Mouse (Mus musculus) adrenal gland, adult 10 weeks (tissue): ENCODE data around the gene Rdh8. TPM values are rescaled to one million over a fixed set of nuclear protein-coding genes. Genes with fewer than 3 reads are reported as not detected.

ENCODE experiments used
- polyA plus RNA-seq: library from polyadenylated mRNA; stranded (reverse); fragments of 350-450 nt; fragmentation: Illumina TruSeq; extraction: RNeasy Lipid Tissue Mini Kit (QIAGEN cat#74804); gene quantifications from one replicate; pipeline ENCODE4 v1.2.3, GENCODE M21; 2014; ENCODE audit warnings: low read depth, low replicate concordance

The Rdh8 gene
- polyA plus RNA-seq = not detected

GRCm38 (mm10) chr9:20818236-20818635 is at the start of gene Rdh8:
Gene Rdh8 (plus strand): TSS chr9:20818503.

GRCm38 (mm10) chr9:20814521-20815272 is 3.6 kb upstream of the Rdh8 start, which contains the start of gene Col5a3:
Gene Col5a3 (minus strand): TSS chr9:20815067.

GRCm38 (mm10) chr9:20868448-20869001 is 50.2 kb downstream of the Rdh8 start, which contains the start of gene A230050P20Rik:
Gene A230050P20Rik (plus strand): TSS chr9:20868642.

Other genes starting within 250 kb of the Rdh8 start
- gene Zfp846, start 237.2 kb upstream of the Rdh8 start, polyA plus RNA-seq = 19.2 TPM
- gene Ubl5, start 175.6 kb upstream of the Rdh8 start, polyA plus RNA-seq = 66.1 TPM
- gene Fbxl12, start 173.7 kb upstream of the Rdh8 start, polyA plus RNA-seq = 3.3 TPM
- 1.8 TPM for gene Pin1, start 166.4 kb upstream of the Rdh8 start, polyA plus RNA-seq
- gene Olfm2, start 72.2 kb upstream of the Rdh8 start, polyA plus RNA-seq = 0.41 TPM
- 8.7 TPM for gene Col5a3, start 3.4 kb upstream of the Rdh8 start, polyA plus RNA-seq
- 4.7 TPM for gene A230050P20Rik, start 50.1 kb downstream of the Rdh8 start, polyA plus RNA-seq
- not detected for gene Angptl6, start 61.2 kb downstream of the Rdh8 start, polyA plus RNA-seq
- 0.17 TPM for gene Ppan, start 69.7 kb downstream of the Rdh8 start, polyA plus RNA-seq
- 26.8 TPM for gene Eif3g, start 80.1 kb downstream of the Rdh8 start, polyA plus RNA-seq
- 12.0 TPM for gene Dnmt1, start 141.4 kb downstream of the Rdh8 start, polyA plus RNA-seq
- 3.0 TPM for gene S1pr2, start 158.3 kb downstream of the Rdh8 start, polyA plus RNA-seq
- 1.1 TPM for gene Mrpl4, start 184.2 kb downstream of the Rdh8 start, polyA plus RNA-seq
- 3.1 TPM for gene Icam1, start 197.5 kb downstream of the Rdh8 start, polyA plus RNA-seq
- not detected for gene Icam4, start 210.9 kb downstream of the Rdh8 start, polyA plus RNA-seq
- gene Icam5, start 213.6 kb downstream of the Rdh8 start, polyA plus RNA-seq = not detected
- gene Zglp1, start 248.6 kb downstream of the Rdh8 start, polyA plus RNA-seq = not detected